Mouse (Mus musculus): Measurements from ENCODE around the gene Rhd. TPM values are rescaled to one million over a fixed set of nuclear protein-coding genes. Genes with fewer than 3 reads are reported as not detected.

Rhd gene
- polyA plus RNA-seq, 2 experiments, result 3.6 to 4.1 TPM

- WGBS, result 23% methylated on average over 5 of the region's 5 CpGs
These were observed 7.8 kb upstream of the Rhd start for GRCm38 (mm10) chr4:134856501-134856900.

DNA sequence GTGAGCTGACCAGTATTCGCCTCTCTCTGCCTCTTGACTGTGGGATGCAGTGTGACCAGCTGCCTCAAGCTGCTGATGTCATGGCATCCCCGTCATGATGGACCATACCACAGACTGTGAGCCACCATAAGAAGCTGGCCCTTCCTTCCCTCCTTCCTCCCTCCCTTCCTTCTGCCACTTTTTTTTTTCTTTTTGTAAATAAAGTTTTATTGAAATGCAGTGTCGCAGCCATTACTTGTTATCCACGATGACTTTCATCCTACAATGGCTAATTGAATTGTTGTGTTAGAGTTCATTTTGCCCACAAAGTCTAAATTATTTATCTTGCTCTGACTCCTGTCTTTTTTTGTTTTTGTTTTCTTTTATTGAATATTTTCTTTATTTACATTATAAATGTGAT, 5.8 kb upstream of the Rhd start:
- Histone ChIP-seq H3K36me3 (ENCODE audit: control insufficient read depth, insufficient read depth, low read length) (no peaks in the 10 kb centered on the region), H3K9ac (ENCODE audit: low read depth, low read length, severe bottlenecking) (no peak overlapping the region)

More at GRCm38 (mm10) chr4:134856501-134856900, 7.8 kb upstream of the Rhd start:
- no peaks in the 10 kb centered on the region for H3K36me3 ChIP-seq (ENCODE audit: control insufficient read depth, insufficient read depth, low read length)
- peaks cover 6% of the 10 kb centered on the region for H3K4me1 ChIP-seq (ENCODE audit: control insufficient read depth, insufficient read depth, low read length)
- no peak overlapping the region for H3K9ac ChIP-seq (ENCODE audit: low read depth, low read length, severe bottlenecking)
- ATAC-seq (ENCODE audit: low FRiP score, low read depth) (no peak), DNase-seq (ENCODE audit: low spot score) (peak; percentile 21)
- no peak for TF ChIP-seq POLR2A (IDR thresholded peaks at IDR 0.05; ENCODE audit: borderline replicate concordance, extremely low read depth, insufficient read depth, insufficient read length)
- H3K27ac ChIP-seq (replicated peaks; ENCODE audit: low read depth, low read length), result no peak overlapping the region
- H3K4me2 ChIP-seq (replicated peaks; ENCODE audit: low read depth, low read length, severe bottlenecking), result no peak overlapping the region
- H3K27me3 ChIP-seq (ENCODE audit: control insufficient read depth, insufficient read depth, low read length), result no peaks in the 10 kb centered on the region
- H3K4me3 ChIP-seq (replicated peaks; ENCODE audit: low read length), result no peak overlapping the region
- H3K9me3 ChIP-seq (ENCODE audit: control insufficient read depth, low read length), result no peaks in the 10 kb centered on the region

GRCm38 (mm10) chr4:134861884-134862283, 2.5 kb upstream of the Rhd start:
- no peak overlapping the region for H3K4me3 ChIP-seq (replicated peaks; ENCODE audit: low read length)
- no peak for ATAC-seq (ENCODE audit: low FRiP score, low read depth)
- H3K9me3 ChIP-seq (ENCODE audit: control insufficient read depth, low read length), result no peaks in the 10 kb centered on the region
- no peaks in the 10 kb centered on the region for H3K4me1 ChIP-seq (ENCODE audit: control insufficient read depth, insufficient read depth, low read length)
- no peaks in the 10 kb centered on the region for H3K36me3 ChIP-seq (ENCODE audit: control insufficient read depth, insufficient read depth, low read length)
- DNase-seq (ENCODE audit: low spot score), result no peak
- no peak overlapping the region for H3K9ac ChIP-seq (ENCODE audit: low read depth, low read length, severe bottlenecking)
- no peaks in the 10 kb centered on the region for H3K27me3 ChIP-seq (ENCODE audit: control insufficient read depth, insufficient read depth, low read length)
- 73% methylated on average over 6 of the region's 6 CpGs for WGBS
- no peak overlapping the region for H3K4me2 ChIP-seq (replicated peaks; ENCODE audit: low read depth, low read length, severe bottlenecking)
- no peak overlapping the region for H3K27ac ChIP-seq (replicated peaks; ENCODE audit: low read depth, low read length)
- no peak for TF ChIP-seq POLR2A (IDR thresholded peaks at IDR 0.05; ENCODE audit: borderline replicate concordance, extremely low read depth, insufficient read depth, insufficient read length)

More for the DNA sequence above, 5.8 kb upstream of the Rhd start:
- TF ChIP-seq POLR2A (IDR thresholded peaks at IDR 0.05; ENCODE audit: borderline replicate concordance, extremely low read depth, insufficient read depth, insufficient read length), result no peak
- no peak overlapping the region for H3K4me3 ChIP-seq (replicated peaks; ENCODE audit: low read length)
- WGBS, result 87% methylated on average over 4 of the region's 4 CpGs
- H3K4me1 ChIP-seq (ENCODE audit: control insufficient read depth, insufficient read depth, low read length), result no peaks in the 10 kb centered on the region
- DNase-seq (ENCODE audit: low spot score) (no peak), ATAC-seq (ENCODE audit: low FRiP score, low read depth) (no peak)
- H3K27ac ChIP-seq (replicated peaks; ENCODE audit: low read depth, low read length), result no peak overlapping the region
- H3K27me3 ChIP-seq (ENCODE audit: control insufficient read depth, insufficient read depth, low read length), result no peaks in the 10 kb centered on the region
- no peak overlapping the region for H3K4me2 ChIP-seq (replicated peaks; ENCODE audit: low read depth, low read length, severe bottlenecking)
- H3K9me3 ChIP-seq (ENCODE audit: control insufficient read depth, low read length), result no peaks in the 10 kb centered on the region

- DNase-seq (ENCODE audit: low spot score) (no peak), ATAC-seq (ENCODE audit: low FRiP score, low read depth) (no peak)
- no peaks in the 10 kb centered on the region for H3K27me3 ChIP-seq (ENCODE audit: control insufficient read depth, insufficient read depth, low read length)
- H3K36me3 ChIP-seq (ENCODE audit: control insufficient read depth, insufficient read depth, low read length), result no peaks in the 10 kb centered on the region
- 72% methylated on average over 7 of the region's 7 CpGs for WGBS
- no peak overlapping the region for H3K4me3 ChIP-seq (replicated peaks; ENCODE audit: low read length)
- no peaks in the 10 kb centered on the region for H3K4me1 ChIP-seq (ENCODE audit: control insufficient read depth, insufficient read depth, low read length)
- H3K9ac ChIP-seq (ENCODE audit: low read depth, low read length, severe bottlenecking), result no peak overlapping the region
- no peak overlapping the region for H3K4me2 ChIP-seq (replicated peaks; ENCODE audit: low read depth, low read length, severe bottlenecking)
- H3K27ac ChIP-seq (replicated peaks; ENCODE audit: low read depth, low read length), result no peak overlapping the region
- H3K9me3 ChIP-seq (ENCODE audit: control insufficient read depth, low read length), result no peaks in the 10 kb centered on the region
- no peak for TF ChIP-seq POLR2A (IDR thresholded peaks at IDR 0.05; ENCODE audit: borderline replicate concordance, extremely low read depth, insufficient read depth, insufficient read length)
These were observed 1.3 kb upstream of the Rhd start for GRCm38 (mm10) chr4:134862996-134863395.

- Histone ChIP-seq H3K4me2 (replicated peaks; ENCODE audit: low read depth, low read length, severe bottlenecking) (no peak overlapping the region), H3K9me3 (ENCODE audit: control insufficient read depth, low read length) (no peaks in the 10 kb centered on the region), H3K27ac (replicated peaks; ENCODE audit: low read depth, low read length) (no peak overlapping the region), H3K4me1 (ENCODE audit: control insufficient read depth, insufficient read depth, low read length) (no peaks in the 10 kb centered on the region), H3K9ac (ENCODE audit: low read depth, low read length, severe bottlenecking) (no peak overlapping the region), H3K27me3 (ENCODE audit: control insufficient read depth, insufficient read depth, low read length) (peaks cover 17% of the 10 kb centered on the region; the same call in 1 of the 2 replicates), H3K36me3 (ENCODE audit: control insufficient read depth, insufficient read depth, low read length) (no peaks in the 10 kb centered on the region), H3K4me3 (replicated peaks; ENCODE audit: low read length) (no peak overlapping the region)
- DNase-seq (ENCODE audit: low spot score) (no peak), ATAC-seq (ENCODE audit: low FRiP score, low read depth) (no peak)
- 66% methylated on average over 6 of the region's 6 CpGs for WGBS
- TF ChIP-seq POLR2A (IDR thresholded peaks at IDR 0.05; ENCODE audit: borderline replicate concordance, extremely low read depth, insufficient read depth, insufficient read length), result no peak
These were observed 1.0 kb downstream of the Rhd start for GRCm38 (mm10) chr4:134865340-134865739.

DNA sequence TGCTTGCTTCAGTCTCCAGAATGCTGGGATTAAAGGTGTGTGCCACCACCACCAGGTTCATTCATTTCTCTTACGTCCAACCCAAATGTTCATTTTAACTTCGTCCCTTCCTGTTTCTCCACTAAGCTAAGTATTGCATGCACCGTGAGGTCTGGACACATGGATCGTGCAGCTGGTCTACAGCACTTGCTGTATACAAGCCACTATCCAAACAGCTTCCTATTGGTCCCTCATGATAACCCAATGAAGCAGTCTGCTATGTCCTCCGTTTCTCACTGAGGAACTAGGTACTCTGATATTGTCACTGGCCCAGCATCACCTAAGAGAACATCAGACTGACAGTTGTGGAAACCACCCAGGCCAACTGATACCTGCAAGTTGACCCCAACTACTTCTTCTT, 1.5 kb downstream of the Rhd start:
- Histone ChIP-seq H3K27ac (replicated peaks; ENCODE audit: low read depth, low read length) (no peak overlapping the region), H3K36me3 (ENCODE audit: control insufficient read depth, insufficient read depth, low read length) (no peaks in the 10 kb centered on the region), H3K4me2 (replicated peaks; ENCODE audit: low read depth, low read length, severe bottlenecking) (no peak overlapping the region), H3K9me3 (ENCODE audit: control insufficient read depth, low read length) (no peaks in the 10 kb centered on the region), H3K9ac (ENCODE audit: low read depth, low read length, severe bottlenecking) (no peak overlapping the region), H3K4me1 (ENCODE audit: control insufficient read depth, insufficient read depth, low read length) (no peaks in the 10 kb centered on the region), H3K27me3 (ENCODE audit: control insufficient read depth, insufficient read depth, low read length) (peaks cover 17% of the 10 kb centered on the region; the same call in 1 of the 2 replicates), H3K4me3 (replicated peaks; ENCODE audit: low read length) (no peak overlapping the region)
- DNase-seq (ENCODE audit: low spot score) (no peak), ATAC-seq (ENCODE audit: low FRiP score, low read depth) (no peak)
- no peak for TF ChIP-seq POLR2A (IDR thresholded peaks at IDR 0.05; ENCODE audit: borderline replicate concordance, extremely low read depth, insufficient read depth, insufficient read length)
- 90% methylated on average over 5 of the region's 5 CpGs for WGBS
